Mouse (Mus musculus) heart, adult 2 months (tissue): ENCODE data around the gene Mms19. TPM values are rescaled to one million over a fixed set of nuclear protein-coding genes. Genes with fewer than 3 reads are reported as not detected.
A peak's percentile ranks its signal among the peaks of the same experiment; 100 is the strongest.

Experiments
- DNase-seq, 2 experiments: peaks; one replicate each; pipeline ENCODE4 v3.0.0; 2021
- H3K27ac ChIP-seq: fragments of 200-600 bp; 2 replicates; pipeline ENCODE4 v1.8.1; 2022
- H3K27me3 ChIP-seq: fragments of 200-500 bp; 2 replicates; pipeline ENCODE4 v1.6.1; 2012; ENCODE audit warnings: mild to moderate bottlenecking, low read length, inconsistent platforms, mixed read lengths; ENCODE audit not compliant: control insufficient read depth, insufficient read depth
- H3K36me3 ChIP-seq: fragments of 200-500 bp; 2 replicates; pipeline ENCODE4 v1.6.1; 2012; ENCODE audit warnings: low read length, inconsistent platforms; ENCODE audit not compliant: control insufficient read depth, insufficient read depth
- H3K4me1 ChIP-seq: fragments of 200-500 bp; 2 replicates; pipeline ENCODE4 v1.6.1; 2011; ENCODE audit warnings: low read length; ENCODE audit not compliant: control insufficient read depth, insufficient read depth
- H3K4me3 ChIP-seq: fragments of 200-600 bp; 2 replicates; pipeline ENCODE4 v1.8.1; 2022
- H3K79me2 ChIP-seq: fragments of 200-500 bp; replicated peaks from 2 replicates; pipeline ENCODE4 v1.6.1; 2012; ENCODE audit warnings: mild to moderate bottlenecking, inconsistent platforms, low read length, moderate library complexity, mixed read lengths; ENCODE audit not compliant: control insufficient read depth, insufficient read depth
- H3K9ac ChIP-seq: fragments of 200-500 bp; 2 replicates; pipeline ENCODE4 v1.6.1; 2012; ENCODE audit warnings: low read depth, mild to moderate bottlenecking, control low read depth, inconsistent platforms, low read length, mixed read lengths
- CTCF ChIP-seq: fragments of 200-600 bp; IDR thresholded peaks from 2 replicates; pipeline ENCODE4 v1.8.1; 2022; ENCODE audit warnings: antibody characterized with exemption, mild to moderate bottlenecking, moderate library complexity
- EP300 ChIP-seq: fragments of 200-500 bp; IDR thresholded peaks from 2 replicates; pipeline ENCODE4 v1.6.1; 2011; ENCODE audit warnings: low read depth, low read length, control low read depth; ENCODE audit not compliant: insufficient read depth
- POLR2A ChIP-seq: fragments of 200-500 bp; IDR thresholded peaks from 2 replicates; pipeline ENCODE4 v1.6.1; 2011; ENCODE audit warnings: mild to moderate bottlenecking, low read depth, low read length, control low read depth; ENCODE audit not compliant: insufficient read depth
- WGBS: fragments of 180-500 bp; shearing (Covaris S2); methylation state at CpG from one replicate; pipeline ENCODE4 v1.1.7; 2018; 5-methylcytosine and 5-hydroxymethylcytosine counted together
- intact Hi-C: fragments of 180-260 bp; cut with DNase I; formaldehyde crosslinking; loops from one replicate; pipeline ENCODE4 v1.15.1; 2025
- polyA plus RNA-seq: library from polyadenylated mRNA; depleted of rRNA; stranded (reverse); fragments of >200 nt; gene quantifications from 2 replicates; pipeline ENCODE4 v1.2.3, GENCODE M21; 2012
- total RNA-seq, 2 experiments: library from RNA; stranded (reverse); gene quantifications; 2 replicates each; pipeline ENCODE4 v1.2.3; 2021

Gene Mms19
- total and polyA plus RNA-seq, 3 experiments = 14.2 to 35.4 (median 17.9) TPM

GRCm38 (mm10) chr19:41905246-41905645 lies 75.7 kb downstream of the Mms19 start:
- no peak overlapping the region for H3K27ac ChIP-seq
- no peaks in the 10 kb centered on the region for H3K36me3 ChIP-seq
- H3K4me1 ChIP-seq = no peaks in the 10 kb centered on the region
- no peak for TF ChIP-seq POLR2A
- TF ChIP-seq EP300 = no peak
- TF ChIP-seq CTCF = no peak
- 91% methylated on average over 2 of the region's 2 CpGs for WGBS
- intact Hi-C loops = no loop called here
- DNase-seq = no peak
- no peaks in the 10 kb centered on the region for H3K79me2 ChIP-seq
- no peak overlapping the region for H3K4me3 ChIP-seq
- no peaks in the 10 kb centered on the region for H3K27me3 ChIP-seq
- no peak overlapping the region for H3K9ac ChIP-seq

GRCm38 (mm10) chr19:41902848-41903593 lies 77.9 kb downstream of the Mms19 start:
- intact Hi-C loops = no loop called here
- Histone ChIP-seq H3K27me3 (no peaks in the 10 kb centered on the region), H3K27ac (no peak overlapping the region), H3K4me1 (no peaks in the 10 kb centered on the region), H3K36me3 (no peaks in the 10 kb centered on the region), H3K4me3 (no peak overlapping the region), H3K79me2 (no peaks in the 10 kb centered on the region), H3K9ac (no peak overlapping the region)
- no peak for DNase-seq
- 61% methylated on average over 10 of the region's 10 CpGs for WGBS
- TF ChIP-seq POLR2A (no peak), EP300 (no peak), CTCF (no peak)

- H3K4me1 ChIP-seq = no peaks in the 10 kb centered on the region
- H3K9ac ChIP-seq = no peak overlapping the region
- no peak for TF ChIP-seq CTCF
- no peak for TF ChIP-seq EP300
- no peak for TF ChIP-seq POLR2A
- no peaks in the 10 kb centered on the region for H3K79me2 ChIP-seq
- no peaks in the 10 kb centered on the region for H3K36me3 ChIP-seq
- no peaks in the 10 kb centered on the region for H3K27me3 ChIP-seq
- WGBS = 47% methylated on average over 2 of the region's 2 CpGs
- intact Hi-C loops = no loop called here
- H3K4me3 ChIP-seq = no peak overlapping the region
- DNase-seq = no peak
- H3K27ac ChIP-seq = no peak overlapping the region
These were observed 79.3 kb downstream of the Mms19 start for GRCm38 (mm10) chr19:41901696-41902095.

- H3K27me3 ChIP-seq = no peaks in the 10 kb centered on the region
- no peak overlapping the region for H3K4me3 ChIP-seq
- H3K4me1 ChIP-seq = no peaks in the 10 kb centered on the region
- WGBS = 80% methylated on average over 8 of the region's 8 CpGs
- intact Hi-C loops = no loop called here
- no peak overlapping the region for H3K27ac ChIP-seq
- TF ChIP-seq EP300 (no peak), CTCF (no peak), POLR2A (no peak)
- no peaks in the 10 kb centered on the region for H3K36me3 ChIP-seq
- no peak overlapping the region for H3K9ac ChIP-seq
- no peaks in the 10 kb centered on the region for H3K79me2 ChIP-seq
- no peak for DNase-seq
These were observed 80.4 kb downstream of the Mms19 start for GRCm38 (mm10) chr19:41900495-41901090.

GRCm38 (mm10) chr19:41898860-41899259 lies 82.1 kb downstream of the Mms19 start:
- Histone ChIP-seq H3K27ac (no peak overlapping the region), H3K9ac (no peak overlapping the region), H3K4me3 (no peak overlapping the region), H3K36me3 (no peaks in the 10 kb centered on the region), H3K79me2 (no peaks in the 10 kb centered on the region), H3K4me1 (0 out of 2 replicates have a peak, but pooled peaks cover 1% of the 10 kb centered on the region), H3K27me3 (no peaks in the 10 kb centered on the region)
- DNase-seq = peak in 1 of 2 experiments; percentile 23
- intact Hi-C loops = loop anchor here (1.0 to 5.0 kb wide), 2 partner anchors 33 to 127 kb away; partner anchors contain the start of genes Exosc1 and Zdhhc16
- 51% methylated on average over 4 of the region's 4 CpGs for whole genome bisulfite sequencing
- peak; percentile 76 for TF ChIP-seq CTCF
- TF ChIP-seq EP300 = no peak

- TF ChIP-seq CTCF = no peak
- TF ChIP-seq EP300 = no peak
- no peak for TF ChIP-seq POLR2A
- Histone ChIP-seq H3K9ac (peak overlapping the region; percentile 4; the same call in 1 of the 2 replicates), H3K4me3 (peak overlapping the region; percentile 69), H3K36me3 (no peaks in the 10 kb centered on the region), H3K27me3 (no peaks in the 10 kb centered on the region), H3K4me1 (0 out of 2 replicates have a peak, but pooled peaks cover 1% of the 10 kb centered on the region), H3K27ac (peak overlapping the region; percentile 68), H3K79me2 (no peaks in the 10 kb centered on the region)
- intact Hi-C loops = loop anchor here (5.0 kb wide), 1 partner anchor 36 kb away; the partner anchor contains the start of genes Exosc1 and Zdhhc16
- no peak for DNase-seq
- WGBS = 13% methylated on average over 18 of the region's 18 CpGs
These were observed 84.6 kb downstream of the Mms19 start for GRCm38 (mm10) chr19:41896319-41896711.
